Mouse (Mus musculus): ENCODE measurements around the gene Rpl23. TPM values are rescaled to one million over a fixed set of nuclear protein-coding genes. Genes with fewer than 3 reads are reported as not detected.

The Rpl23 gene
- 363 and 413 TPM in 2 replicates for polyA plus RNA-seq (2014; fragmentation: Nextera tagmentation; extraction: Ambion mirVana)

DNA sequence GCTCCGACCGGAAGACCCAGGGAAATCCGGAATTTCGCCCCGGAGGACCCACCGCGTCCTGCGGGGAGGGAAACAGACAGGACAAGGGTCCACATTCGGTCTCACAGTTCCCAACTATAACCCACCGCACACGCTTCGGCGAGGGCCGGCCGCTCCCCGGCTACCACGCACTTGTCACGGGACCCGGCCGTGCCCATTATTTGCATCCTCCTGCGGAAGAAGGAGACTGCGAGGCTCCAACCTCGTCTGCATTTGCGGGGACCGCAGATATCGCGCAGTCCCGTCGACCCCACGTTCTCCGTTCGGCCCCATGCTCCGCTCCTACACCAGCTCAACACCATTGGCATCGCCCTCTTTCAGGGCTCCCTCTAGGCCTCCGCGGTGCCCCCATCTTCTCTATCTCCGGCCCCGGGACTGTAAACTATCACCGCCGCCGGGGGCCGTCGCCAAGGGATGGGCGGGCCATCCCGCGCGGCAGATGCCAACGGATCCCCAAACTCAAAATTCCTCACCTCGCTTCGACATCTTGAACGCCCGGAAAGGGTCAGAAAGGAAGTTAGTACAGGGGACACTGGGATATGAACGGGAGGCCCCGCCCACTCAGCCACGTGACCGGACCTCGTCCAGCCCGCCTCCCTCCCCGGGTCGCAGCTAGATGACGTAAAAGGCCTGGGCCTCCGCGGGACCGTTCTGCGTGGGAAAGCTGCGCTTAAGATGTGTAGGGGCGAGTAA is at the start of gene Rpl23:
Rpl23 (minus strand) TSS at position 606 of the 732 bp plus-strand sequence.
- H3K4me2 ChIP-seq (ENCODE audit: low read length): peak within 1 kb of the TSS; percentile 78
- H3K4me1 ChIP-seq (ENCODE audit: control insufficient read depth, insufficient read depth, low read length): peaks cover 9% of the 10 kb centered on the region; the same call in 1 of the 2 replicates
- DNase-seq: peak; percentile 100
- H3K27me3 ChIP-seq (ENCODE audit: control insufficient read depth, insufficient read depth, low read length): no peaks in the 10 kb centered on the region
- H3K9ac ChIP-seq (replicated peaks; ENCODE audit: low read length): peak within 1 kb of the TSS; percentile 95
- under 1% methylated on average over 67 of the region's 67 CpGs for WGBS
- peaks cover 37% of the 10 kb centered on the region for H3K36me3 ChIP-seq (ENCODE audit: control insufficient read depth, insufficient read depth, low read length)
- peak within 1 kb of the TSS; percentile 82 for H3K27ac ChIP-seq (replicated peaks; ENCODE audit: low read depth, low read length)
- H3K9me3 ChIP-seq (ENCODE audit: control insufficient read depth, low read length): no peaks in the 10 kb centered on the region
- ATAC-seq (ENCODE audit: low FRiP score, low TSS enrichment): peak; percentile 92
- H3K4me3 ChIP-seq (replicated peaks; ENCODE audit: low read depth, low read length): peak within 1 kb of the TSS; percentile 90

GRCm38 (mm10) chr11:97832001-97832400 is 49.8 kb upstream of the Rpl23 start:
- Histone ChIP-seq H3K9me3 (ENCODE audit: control insufficient read depth, low read length) (no peaks in the 10 kb centered on the region), H3K27ac (replicated peaks; ENCODE audit: low read depth, low read length) (no peak overlapping the region), H3K9ac (replicated peaks; ENCODE audit: low read length) (no peak overlapping the region), H3K36me3 (ENCODE audit: control insufficient read depth, insufficient read depth, low read length) (peaks cover 66% of the 10 kb centered on the region), H3K4me2 (ENCODE audit: low read length) (no peak overlapping the region), H3K4me1 (ENCODE audit: control insufficient read depth, insufficient read depth, low read length) (no peaks in the 10 kb centered on the region), H3K4me3 (replicated peaks; ENCODE audit: low read depth, low read length) (no peak overlapping the region), H3K27me3 (ENCODE audit: control insufficient read depth, insufficient read depth, low read length) (no peaks in the 10 kb centered on the region)
- no peak for ATAC-seq (ENCODE audit: low FRiP score, low TSS enrichment)
- DNase-seq: no peak
- WGBS: 86% methylated on average over 11 of the region's 11 CpGs

DNA sequence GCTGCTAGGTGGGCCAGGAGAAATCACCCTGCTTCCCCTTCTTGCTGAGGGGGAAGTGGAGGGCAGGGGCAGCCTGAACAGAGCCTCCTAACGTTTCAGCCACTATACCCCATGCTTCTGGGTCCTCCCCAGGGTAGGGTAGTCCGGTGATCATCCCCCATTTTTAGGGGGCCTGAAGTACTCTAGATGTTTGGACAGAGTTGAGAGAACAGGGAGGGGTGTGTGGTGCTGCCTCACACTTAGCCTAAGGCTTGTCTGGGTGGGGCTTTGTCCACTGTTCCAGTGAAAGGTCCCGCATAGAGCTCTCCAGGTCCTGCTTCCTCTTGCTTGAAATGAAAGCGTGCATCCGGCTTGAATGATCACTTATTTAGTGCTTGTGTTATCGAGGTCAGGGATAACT is 48.3 kb upstream of the Rpl23 start:
- Histone ChIP-seq H3K9me3 (ENCODE audit: control insufficient read depth, low read length) (no peaks in the 10 kb centered on the region), H3K36me3 (ENCODE audit: control insufficient read depth, insufficient read depth, low read length) (peaks cover 68% of the 10 kb centered on the region), H3K4me1 (ENCODE audit: control insufficient read depth, insufficient read depth, low read length) (no peaks in the 10 kb centered on the region), H3K4me3 (replicated peaks; ENCODE audit: low read depth, low read length) (no peak overlapping the region), H3K27me3 (ENCODE audit: control insufficient read depth, insufficient read depth, low read length) (no peaks in the 10 kb centered on the region), H3K9ac (replicated peaks; ENCODE audit: low read length) (no peak overlapping the region), H3K27ac (replicated peaks; ENCODE audit: low read depth, low read length) (no peak overlapping the region), H3K4me2 (ENCODE audit: low read length) (no peak overlapping the region)
- no peak for ATAC-seq (ENCODE audit: low FRiP score, low TSS enrichment)
- 85% methylated on average over 6 of the region's 6 CpGs for WGBS
- DNase-seq: no peak

DNA sequence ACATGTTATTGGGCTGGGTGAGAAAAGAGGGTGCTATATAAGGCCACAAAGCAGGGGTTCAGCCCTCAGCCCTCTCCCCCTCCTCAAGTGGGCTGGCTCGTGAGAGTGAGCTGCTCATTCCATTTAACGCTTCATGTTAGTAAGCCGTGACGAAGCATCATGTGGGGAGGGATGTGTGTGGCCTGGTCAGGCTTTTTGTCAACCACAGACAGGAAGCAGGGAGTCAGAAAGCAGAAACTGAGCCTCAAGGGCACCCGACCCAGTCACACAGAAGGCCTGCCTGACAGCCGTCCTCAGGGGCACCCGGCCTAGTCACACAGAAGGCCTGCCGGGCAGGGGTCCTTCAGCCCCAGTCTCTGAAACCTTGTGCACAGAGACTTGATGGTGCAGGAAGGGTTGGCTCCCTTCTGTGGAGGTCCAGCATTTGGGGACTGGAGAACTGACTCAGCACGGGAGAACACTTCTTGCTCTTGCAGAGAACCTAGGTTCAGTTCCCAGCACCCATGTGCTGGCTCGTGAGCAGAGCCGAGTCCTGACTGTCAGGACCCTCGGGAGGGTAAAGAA is 47.8 kb upstream of the Rpl23 start:
- Histone ChIP-seq H3K36me3 (ENCODE audit: control insufficient read depth, insufficient read depth, low read length) (peaks cover 70% of the 10 kb centered on the region), H3K9ac (replicated peaks; ENCODE audit: low read length) (no peak overlapping the region)

DNA sequence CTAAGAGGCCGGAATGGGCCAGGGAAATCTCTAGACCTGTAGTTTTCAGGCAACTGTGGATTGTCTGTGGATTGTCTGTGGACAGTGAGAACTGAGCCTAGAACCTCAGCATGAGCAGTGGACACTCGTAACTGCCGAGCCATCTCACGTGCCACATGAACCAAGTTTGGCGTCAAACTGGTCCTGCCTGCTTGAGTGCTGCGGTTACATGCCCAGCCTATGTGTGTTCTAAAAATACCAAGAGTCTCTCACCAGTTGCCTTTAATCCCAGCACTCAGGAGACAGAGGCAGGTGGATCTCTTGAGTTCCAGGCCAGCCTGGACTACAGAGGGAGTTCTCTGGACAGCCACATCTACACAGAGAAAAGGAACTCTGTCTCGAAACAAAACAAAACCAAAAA is 47.1 kb upstream of the Rpl23 start:
- Histone ChIP-seq H3K9me3 (ENCODE audit: control insufficient read depth, low read length) (no peaks in the 10 kb centered on the region), H3K9ac (replicated peaks; ENCODE audit: low read length) (no peak overlapping the region), H3K4me2 (ENCODE audit: low read length) (no peak overlapping the region), H3K27ac (replicated peaks; ENCODE audit: low read depth, low read length) (no peak overlapping the region), H3K4me3 (replicated peaks; ENCODE audit: low read depth, low read length) (no peak overlapping the region), H3K27me3 (ENCODE audit: control insufficient read depth, insufficient read depth, low read length) (no peaks in the 10 kb centered on the region), H3K36me3 (ENCODE audit: control insufficient read depth, insufficient read depth, low read length) (peaks cover 69% of the 10 kb centered on the region), H3K4me1 (ENCODE audit: control insufficient read depth, insufficient read depth, low read length) (no peaks in the 10 kb centered on the region)
- 97% methylated on average over 7 of the region's 7 CpGs for WGBS
- ATAC-seq (ENCODE audit: low FRiP score, low TSS enrichment): no peak
- DNase-seq: no peak

More for the DNA sequence above, 47.8 kb upstream of the Rpl23 start:
- 82% methylated on average over 12 of the region's 12 CpGs for WGBS
- Histone ChIP-seq H3K4me3 (replicated peaks; ENCODE audit: low read depth, low read length) (no peak overlapping the region), H3K4me1 (ENCODE audit: control insufficient read depth, insufficient read depth, low read length) (no peaks in the 10 kb centered on the region), H3K9me3 (ENCODE audit: control insufficient read depth, low read length) (no peaks in the 10 kb centered on the region), H3K27me3 (ENCODE audit: control insufficient read depth, insufficient read depth, low read length) (no peaks in the 10 kb centered on the region), H3K27ac (replicated peaks; ENCODE audit: low read depth, low read length) (no peak overlapping the region), H3K4me2 (ENCODE audit: low read length) (no peak overlapping the region)
- ATAC-seq (ENCODE audit: low FRiP score, low TSS enrichment): no peak
- DNase-seq: no peak

DNA sequence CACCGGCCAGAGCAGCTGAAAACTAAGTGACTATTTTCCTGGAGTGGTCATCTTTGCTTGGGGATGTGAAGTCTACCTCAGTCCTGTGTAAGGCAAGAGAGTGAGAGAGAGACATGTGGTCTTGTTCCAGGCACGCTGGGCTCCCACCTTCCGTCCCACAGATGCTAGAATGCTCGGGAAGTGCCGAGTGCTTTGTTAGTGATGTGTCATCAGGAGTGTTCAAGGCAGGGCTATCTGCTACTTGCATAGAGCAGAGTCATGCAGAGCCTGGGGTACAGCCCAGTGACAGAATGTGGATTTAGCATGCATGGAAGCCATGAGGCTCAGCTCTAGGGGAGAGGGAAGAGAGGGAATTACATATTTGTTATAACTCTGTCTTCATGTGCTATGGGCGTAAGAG is 45.4 kb upstream of the Rpl23 start:
- Histone ChIP-seq H3K36me3 (ENCODE audit: control insufficient read depth, insufficient read depth, low read length) (peaks cover 69% of the 10 kb centered on the region), H3K4me1 (ENCODE audit: control insufficient read depth, insufficient read depth, low read length) (no peaks in the 10 kb centered on the region), H3K4me3 (replicated peaks; ENCODE audit: low read depth, low read length) (no peak overlapping the region), H3K27me3 (ENCODE audit: control insufficient read depth, insufficient read depth, low read length) (no peaks in the 10 kb centered on the region), H3K9ac (replicated peaks; ENCODE audit: low read length) (no peak overlapping the region), H3K9me3 (ENCODE audit: control insufficient read depth, low read length) (no peaks in the 10 kb centered on the region), H3K4me2 (ENCODE audit: low read length) (no peak overlapping the region), H3K27ac (replicated peaks; ENCODE audit: low read depth, low read length) (no peak overlapping the region)
- DNase-seq: no peak
- no peak for ATAC-seq (ENCODE audit: low FRiP score, low TSS enrichment)
- WGBS: 89% methylated on average over 6 of the region's 6 CpGs

GRCm38 (mm10) chr11:97826414-97826813 is 44.2 kb upstream of the Rpl23 start:
- ATAC-seq (ENCODE audit: low FRiP score, low TSS enrichment) (no peak), DNase-seq (no peak)
- WGBS: 79% methylated on average over 7 of the region's 7 CpGs
- H3K36me3 ChIP-seq (ENCODE audit: control insufficient read depth, insufficient read depth, low read length): peaks cover 62% of the 10 kb centered on the region
- no peak overlapping the region for H3K4me2 ChIP-seq (ENCODE audit: low read length)
- no peaks in the 10 kb centered on the region for H3K27me3 ChIP-seq (ENCODE audit: control insufficient read depth, insufficient read depth, low read length)
- no peaks in the 10 kb centered on the region for H3K9me3 ChIP-seq (ENCODE audit: control insufficient read depth, low read length)
- no peak overlapping the region for H3K4me3 ChIP-seq (replicated peaks; ENCODE audit: low read depth, low read length)
- no peak overlapping the region for H3K27ac ChIP-seq (replicated peaks; ENCODE audit: low read depth, low read length)
- H3K4me1 ChIP-seq (ENCODE audit: control insufficient read depth, insufficient read depth, low read length): no peaks in the 10 kb centered on the region
- no peak overlapping the region for H3K9ac ChIP-seq (replicated peaks; ENCODE audit: low read length)

- peaks cover 66% of the 10 kb centered on the region for H3K36me3 ChIP-seq (ENCODE audit: control insufficient read depth, insufficient read depth, low read length)
Observed at GRCm38 (mm10) chr11:97825971-97826370, 43.7 kb upstream of the Rpl23 start.

DNA sequence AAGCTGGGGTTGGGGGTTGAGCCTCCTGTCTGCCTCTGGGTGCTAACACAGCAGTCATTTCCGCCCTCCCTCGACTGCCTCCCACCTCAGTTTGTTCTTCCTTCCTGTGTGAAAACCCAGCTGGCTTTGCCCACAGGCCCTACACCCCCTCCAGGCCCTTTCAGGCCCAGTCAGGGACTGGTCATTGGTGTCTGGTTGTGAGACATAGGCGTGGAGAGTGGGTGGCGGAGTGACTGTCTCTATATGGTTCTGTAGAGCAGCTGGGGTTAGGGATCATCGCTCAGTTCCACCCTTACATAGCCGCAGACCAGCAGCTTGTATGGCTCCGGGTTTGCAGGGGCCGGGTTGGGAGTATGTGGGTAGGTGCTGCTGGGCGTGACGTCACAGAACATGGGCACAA is 43.1 kb upstream of the Rpl23 start:
- H3K9ac ChIP-seq (replicated peaks; ENCODE audit: low read length): no peak overlapping the region
- no peaks in the 10 kb centered on the region for H3K9me3 ChIP-seq (ENCODE audit: control insufficient read depth, low read length)
- no peak for ATAC-seq (ENCODE audit: low FRiP score, low TSS enrichment)
- no peak for DNase-seq
- no peaks in the 10 kb centered on the region for H3K4me1 ChIP-seq (ENCODE audit: control insufficient read depth, insufficient read depth, low read length)
- H3K4me2 ChIP-seq (ENCODE audit: low read length): no peak overlapping the region
- no peak overlapping the region for H3K4me3 ChIP-seq (replicated peaks; ENCODE audit: low read depth, low read length)
- 0 out of 2 replicates have a peak overlapping the region, but pooled peaks have one; percentile 17 for H3K27ac ChIP-seq (replicated peaks; ENCODE audit: low read depth, low read length)
- H3K36me3 ChIP-seq (ENCODE audit: control insufficient read depth, insufficient read depth, low read length): peaks cover 68% of the 10 kb centered on the region
- no peaks in the 10 kb centered on the region for H3K27me3 ChIP-seq (ENCODE audit: control insufficient read depth, insufficient read depth, low read length)
- 91% methylated on average over 10 of the region's 10 CpGs for WGBS

More at GRCm38 (mm10) chr11:97825971-97826370, 43.7 kb upstream of the Rpl23 start:
- DNase-seq (no peak), ATAC-seq (ENCODE audit: low FRiP score, low TSS enrichment) (no peak)
- H3K4me2 ChIP-seq (ENCODE audit: low read length): no peak overlapping the region
- no peak overlapping the region for H3K27ac ChIP-seq (replicated peaks; ENCODE audit: low read depth, low read length)
- H3K4me1 ChIP-seq (ENCODE audit: control insufficient read depth, insufficient read depth, low read length): no peaks in the 10 kb centered on the region
- H3K9me3 ChIP-seq (ENCODE audit: control insufficient read depth, low read length): no peaks in the 10 kb centered on the region
- no peaks in the 10 kb centered on the region for H3K27me3 ChIP-seq (ENCODE audit: control insufficient read depth, insufficient read depth, low read length)
- no peak overlapping the region for H3K9ac ChIP-seq (replicated peaks; ENCODE audit: low read length)
- H3K4me3 ChIP-seq (replicated peaks; ENCODE audit: low read depth, low read length): no peak overlapping the region
- WGBS: 90% methylated on average over 9 of the region's 9 CpGs

Data from midbrain, embryonic 14.5 days (tissue).